Mouse (Mus musculus) lung, embryonic 15.5 days (tissue): ENCODE data around the gene Arhgef3. TPM values are rescaled to one million over a fixed set of nuclear protein-coding genes. Genes with fewer than 3 reads are reported as not detected.

Experiments used
- ATAC-seq: fragments of 200-750 bp; cut with Nextera tagmentation; 2 replicates; pipeline ENCODE4 v1.8.0; 2017; ENCODE audit warnings: moderate number of reproducible peaks, borderline replicate concordance; ENCODE audit not compliant: low FRiP score, low TSS enrichment; ENCODE audit errors: extremely low read depth
- H3K27ac ChIP-seq: fragments of 300-500 bp; sonication (generic); 2 replicates; pipeline ENCODE4 v1.5.1; 2015; ENCODE audit warnings: moderate library complexity, mild to moderate bottlenecking, inconsistent platforms
- H3K27me3 ChIP-seq: fragments of 300-500 bp; sonication (generic); 2 replicates; pipeline ENCODE4 v1.6.1; 2015; ENCODE audit warnings: inconsistent platforms
- H3K36me3 ChIP-seq: fragments of 300-500 bp; sonication (generic); 2 replicates; pipeline ENCODE4 v1.6.1; 2015; ENCODE audit warnings: inconsistent platforms
- H3K4me1 ChIP-seq: fragments of 300-500 bp; sonication (generic); 2 replicates; pipeline ENCODE4 v1.6.1; 2015; ENCODE audit warnings: inconsistent platforms
- H3K4me2 ChIP-seq: fragments of 300-500 bp; sonication (generic); 2 replicates; pipeline ENCODE4 v1.6.1; 2015; ENCODE audit warnings: inconsistent platforms, mild to moderate bottlenecking, moderate library complexity
- H3K4me3 ChIP-seq: fragments of 300-500 bp; sonication (generic); 2 replicates; pipeline ENCODE4 v1.5.1; 2015; ENCODE audit warnings: mild to moderate bottlenecking, inconsistent platforms
- H3K9ac ChIP-seq: fragments of 300-500 bp; sonication (generic); 2 replicates; pipeline ENCODE4 v1.6.1; 2015; ENCODE audit warnings: inconsistent platforms
- H3K9me3 ChIP-seq: fragments of 300-500 bp; sonication (generic); 2 replicates; pipeline ENCODE4 v1.6.1; 2016; ENCODE audit warnings: inconsistent platforms
- WGBS: fragments of 180-500 bp; shearing (Covaris S2); methylation state at CpG from one replicate; pipeline ENCODE4 v1.1.7; 2015; 5-methylcytosine and 5-hydroxymethylcytosine counted together
- polyA plus RNA-seq: library from polyadenylated mRNA; unstranded; fragments of >200 nt; fragmentation: Nextera tagmentation; extraction: Ambion mirVana; gene quantifications from 2 replicates; pipeline ENCODE4 v1.2.1, GENCODE M21; 2015

The Arhgef3 gene
- polyA plus RNA-seq, 1 experiment from 2014 or later = 10.9 TPM

DNA sequence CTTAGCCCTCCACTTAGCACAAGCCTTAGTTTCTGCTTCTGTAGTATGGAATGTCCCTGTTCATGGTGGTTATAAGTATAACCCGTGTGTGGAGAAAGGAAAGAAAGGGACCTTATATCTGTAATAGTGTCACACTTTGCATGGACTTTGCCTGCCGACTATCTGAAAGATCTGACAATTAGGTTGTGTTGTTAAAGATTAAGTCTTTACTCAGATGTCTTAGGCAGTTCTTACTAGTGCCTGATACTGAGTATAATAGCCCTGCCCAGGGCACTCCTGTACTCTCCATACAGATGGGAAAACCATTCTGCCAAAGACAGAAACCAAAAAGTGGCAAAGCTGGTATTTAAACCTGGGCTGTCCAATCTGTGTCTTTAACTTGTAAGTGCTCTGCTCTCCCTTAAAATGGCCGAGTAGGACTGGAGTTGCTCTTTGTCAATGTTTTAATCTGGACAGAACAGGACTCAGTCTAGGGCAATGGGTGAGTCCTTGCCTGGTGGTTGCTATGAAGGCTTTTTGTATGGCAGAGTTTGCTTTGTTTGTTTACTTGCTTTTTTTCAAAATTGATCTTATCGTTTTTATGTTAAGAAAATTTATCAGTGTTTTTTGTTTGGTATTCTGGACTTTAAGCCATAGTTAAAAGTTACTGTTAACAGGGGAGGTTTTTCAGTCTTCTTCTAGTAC is 196.0 kb downstream of the Arhgef3 start:
- H3K36me3 ChIP-seq = no peaks in the 10 kb centered on the region
- no peak overlapping the region for H3K27ac ChIP-seq
- no peak overlapping the region for H3K4me3 ChIP-seq
- H3K9me3 ChIP-seq = no peaks in the 10 kb centered on the region
- no peak overlapping the region for H3K9ac ChIP-seq
- WGBS = 65% methylated on average over 4 of the region's 4 CpGs
- no peak for ATAC-seq
- H3K4me1 ChIP-seq = no peaks in the 10 kb centered on the region
- H3K27me3 ChIP-seq = no peaks in the 10 kb centered on the region
- no peak overlapping the region for H3K4me2 ChIP-seq

DNA sequence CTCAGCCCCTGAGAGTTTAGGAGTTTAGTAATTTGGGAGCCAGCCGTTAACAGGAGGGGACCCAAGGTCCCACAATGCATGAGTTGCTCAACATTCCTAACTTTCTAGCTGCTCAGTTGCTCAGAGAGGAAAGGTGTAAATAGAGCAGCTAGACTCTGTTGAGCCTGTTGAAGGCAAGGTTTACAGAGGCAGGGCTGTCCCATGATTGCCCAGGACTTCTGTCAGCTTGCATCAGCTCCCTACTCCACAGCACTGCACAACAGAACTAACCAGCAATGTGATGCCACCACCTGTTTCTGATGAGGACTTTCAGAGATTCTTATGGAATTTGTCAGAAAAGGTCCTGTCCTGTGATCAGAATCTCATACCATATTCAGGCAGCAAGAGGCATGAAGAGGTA is 197.7 kb downstream of the Arhgef3 start:
- Histone ChIP-seq H3K9ac (no peak overlapping the region), H3K27ac (no peak overlapping the region), H3K4me3 (no peak overlapping the region), H3K4me2 (no peak overlapping the region), H3K36me3 (no peaks in the 10 kb centered on the region), H3K4me1 (no peaks in the 10 kb centered on the region), H3K27me3 (no peaks in the 10 kb centered on the region), H3K9me3 (no peaks in the 10 kb centered on the region)
- no peak for ATAC-seq
- 86% methylated on average over 1 of the region's 1 CpGs for WGBS

DNA sequence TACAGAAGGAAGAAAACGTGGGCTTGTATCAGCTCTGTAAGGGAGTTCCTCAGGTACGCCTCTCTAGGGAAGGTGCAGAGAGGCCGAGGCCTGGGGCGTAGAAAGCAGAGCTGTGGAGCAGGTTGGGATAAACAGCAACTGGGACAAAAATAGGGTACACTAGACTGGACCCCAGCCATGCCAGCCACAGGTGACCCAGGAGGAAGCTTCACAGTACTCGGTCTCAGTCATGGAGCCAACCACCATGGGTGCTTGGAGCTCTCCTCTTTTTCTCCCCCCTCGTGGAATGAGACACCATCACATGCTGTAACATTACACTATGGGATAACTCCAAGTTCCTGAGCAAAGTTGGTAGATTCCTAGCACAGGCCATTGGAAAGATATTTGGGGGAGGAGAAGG is 201.0 kb downstream of the Arhgef3 start:
- Histone ChIP-seq H3K4me2 (no peak overlapping the region), H3K9me3 (no peaks in the 10 kb centered on the region), H3K4me3 (no peak overlapping the region), H3K27ac (no peak overlapping the region), H3K36me3 (no peaks in the 10 kb centered on the region), H3K27me3 (no peaks in the 10 kb centered on the region), H3K9ac (no peak overlapping the region), H3K4me1 (no peaks in the 10 kb centered on the region)
- WGBS = 79% methylated on average over 6 of the region's 6 CpGs
- ATAC-seq = no peak

DNA sequence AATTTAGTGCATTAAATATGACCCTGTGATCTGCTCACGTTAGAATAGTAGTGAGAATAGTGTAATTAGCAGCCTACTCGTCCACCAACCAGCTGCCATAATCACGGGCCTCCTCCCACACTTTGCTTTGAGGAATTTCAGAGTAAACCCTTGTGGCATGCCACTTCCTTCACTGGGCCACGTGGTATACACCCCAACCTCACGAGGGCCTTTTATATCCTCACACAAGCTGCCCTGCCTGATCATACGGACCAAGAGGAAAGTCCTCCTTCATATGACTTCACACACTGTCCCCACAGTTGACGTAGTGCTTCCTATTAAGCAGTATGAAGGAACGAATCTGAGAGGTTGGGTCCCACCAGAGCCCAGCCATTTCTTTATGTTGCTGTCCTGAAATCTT is 202.4 kb downstream of the Arhgef3 start:
- H3K36me3 ChIP-seq = no peaks in the 10 kb centered on the region

DNA sequence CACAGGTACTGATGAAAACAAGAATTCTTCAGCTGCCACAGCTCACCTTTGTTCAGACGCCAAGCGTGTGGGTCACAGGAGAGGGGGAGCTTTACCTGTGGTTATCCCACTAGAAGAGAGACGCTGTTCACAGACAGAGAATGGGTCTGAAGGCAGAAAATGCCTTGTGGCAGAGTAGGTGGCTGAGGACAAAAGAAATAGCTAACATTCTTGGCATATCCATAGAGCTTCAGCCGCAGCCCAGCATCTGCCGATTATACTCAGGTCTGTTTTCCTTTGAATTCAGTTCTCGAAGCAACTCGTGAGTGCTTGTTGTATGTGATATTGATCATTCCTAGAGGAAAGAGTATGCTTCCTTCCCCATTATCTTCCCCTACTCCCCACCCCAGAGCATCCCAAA is 204.7 kb downstream of the Arhgef3 start:
- no peak for ATAC-seq
- Histone ChIP-seq H3K27me3 (no peaks in the 10 kb centered on the region), H3K4me2 (no peak overlapping the region)

More for the DNA sequence above, 202.4 kb downstream of the Arhgef3 start:
- Histone ChIP-seq H3K9ac (no peak overlapping the region), H3K4me2 (no peak overlapping the region), H3K4me3 (no peak overlapping the region), H3K27me3 (no peaks in the 10 kb centered on the region), H3K27ac (no peak overlapping the region), H3K9me3 (no peaks in the 10 kb centered on the region), H3K4me1 (no peaks in the 10 kb centered on the region)
- ATAC-seq = no peak
- WGBS = 67% methylated on average over 8 of the region's 8 CpGs

DNA sequence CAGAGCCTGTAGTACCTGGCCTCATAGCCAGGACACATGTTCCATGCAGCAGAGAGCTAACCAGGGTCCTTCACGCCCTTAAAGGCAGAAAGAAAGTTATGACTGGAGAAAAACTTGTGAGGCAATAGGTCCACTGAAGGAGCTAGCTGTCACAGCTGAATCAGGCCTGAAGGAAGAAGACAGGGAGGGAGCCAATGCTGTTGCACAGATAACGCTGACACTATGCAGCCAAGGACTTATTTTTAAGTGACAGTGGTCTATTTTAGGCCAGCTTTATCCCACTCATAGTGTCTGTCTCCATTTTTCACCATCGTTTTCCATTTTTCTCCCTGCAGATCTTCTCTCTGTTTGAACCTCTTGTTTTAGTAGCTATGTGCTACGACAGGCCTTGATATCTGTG is 207.3 kb downstream of the Arhgef3 start:
- no peak overlapping the region for H3K9ac ChIP-seq
- 79% methylated on average over 4 of the region's 4 CpGs for WGBS
- no peak overlapping the region for H3K4me2 ChIP-seq
- H3K36me3 ChIP-seq = no peaks in the 10 kb centered on the region
- H3K4me1 ChIP-seq = no peaks in the 10 kb centered on the region
- no peak overlapping the region for H3K27ac ChIP-seq
- no peak overlapping the region for H3K4me3 ChIP-seq
- ATAC-seq = no peak
- H3K27me3 ChIP-seq = no peaks in the 10 kb centered on the region
- no peaks in the 10 kb centered on the region for H3K9me3 ChIP-seq

More for the DNA sequence above, 204.7 kb downstream of the Arhgef3 start:
- H3K9me3 ChIP-seq = no peaks in the 10 kb centered on the region
- no peak overlapping the region for H3K4me3 ChIP-seq
- no peak overlapping the region for H3K27ac ChIP-seq
- WGBS = 54% methylated on average over 7 of the region's 7 CpGs
- H3K9ac ChIP-seq = no peak overlapping the region
- H3K36me3 ChIP-seq = no peaks in the 10 kb centered on the region
- no peaks in the 10 kb centered on the region for H3K4me1 ChIP-seq

DNA sequence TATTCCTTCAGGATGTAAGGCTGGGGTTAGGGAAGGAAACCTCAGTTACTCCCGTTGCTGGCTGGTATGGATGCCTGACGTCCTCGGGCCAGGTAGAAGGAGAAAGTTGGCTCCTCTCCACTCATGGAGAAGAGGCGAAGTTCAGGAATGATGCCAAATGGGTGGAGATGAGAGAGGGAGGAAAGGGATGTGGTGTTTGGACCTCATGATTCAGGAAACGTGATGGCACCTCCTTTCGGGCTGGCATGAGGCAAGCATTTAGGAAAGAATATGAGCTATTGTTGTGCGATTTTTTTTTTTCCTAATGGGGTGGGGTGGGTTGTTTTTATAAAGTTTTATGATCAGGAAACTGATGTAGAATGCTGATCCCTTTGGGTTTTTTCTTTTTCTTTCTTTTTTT is 210.0 kb downstream of the Arhgef3 start:
- Histone ChIP-seq H3K9me3 (no peaks in the 10 kb centered on the region), H3K4me3 (no peak overlapping the region), H3K4me1 (no peaks in the 10 kb centered on the region), H3K4me2 (no peak overlapping the region), H3K36me3 (no peaks in the 10 kb centered on the region), H3K27me3 (no peaks in the 10 kb centered on the region), H3K27ac (no peak overlapping the region), H3K9ac (no peak overlapping the region)
- no peak for ATAC-seq
- WGBS = 57% methylated on average over 7 of the region's 7 CpGs

DNA sequence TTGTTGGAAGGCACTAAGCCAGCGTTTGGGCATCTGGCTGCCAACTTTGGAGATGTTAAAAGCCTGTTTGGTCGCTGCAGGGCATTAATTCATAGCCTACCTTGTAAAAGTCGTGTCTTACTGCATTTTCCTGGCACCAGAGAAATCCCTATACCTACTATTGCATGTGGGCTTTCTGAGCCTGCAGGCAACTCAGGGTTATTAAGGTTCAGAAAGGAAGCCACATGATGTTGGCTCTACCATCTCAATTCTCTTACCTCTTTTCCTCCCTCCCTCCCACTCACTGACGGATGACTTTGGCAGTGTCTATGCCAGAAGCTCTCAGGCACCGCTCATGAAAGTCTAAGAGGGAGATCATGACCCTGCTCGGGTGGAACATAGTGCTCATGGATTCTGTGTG is 210.8 kb downstream of the Arhgef3 start:
- Histone ChIP-seq H3K27ac (no peak overlapping the region), H3K36me3 (no peaks in the 10 kb centered on the region), H3K27me3 (no peaks in the 10 kb centered on the region), H3K4me3 (no peak overlapping the region), H3K9me3 (no peaks in the 10 kb centered on the region), H3K9ac (no peak overlapping the region), H3K4me1 (no peaks in the 10 kb centered on the region), H3K4me2 (no peak overlapping the region)
- no peak for ATAC-seq
- WGBS = 78% methylated on average over 6 of the region's 6 CpGs

DNA sequence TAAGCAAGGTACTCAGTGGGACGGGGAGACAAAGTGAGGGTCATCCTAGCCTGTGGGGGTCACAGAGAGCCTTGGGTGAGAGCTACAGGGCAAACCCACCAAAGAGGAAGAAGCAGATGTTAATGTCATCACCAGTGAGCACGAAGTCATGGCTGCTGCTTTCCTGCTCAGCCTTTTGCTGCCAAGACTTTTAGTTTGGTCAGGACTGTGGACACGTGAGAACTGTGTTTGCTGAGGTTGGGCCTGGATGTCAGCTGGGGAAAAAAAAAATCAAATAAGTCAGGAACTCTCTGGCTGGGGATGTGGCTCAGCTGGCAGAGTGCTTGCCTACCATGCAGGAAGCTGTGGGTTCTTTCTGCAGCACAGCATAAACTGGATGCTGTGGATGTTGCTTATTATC is 213.2 kb downstream of the Arhgef3 start:
- ATAC-seq = no peak
- H3K9ac ChIP-seq = no peak overlapping the region
- no peak overlapping the region for H3K4me2 ChIP-seq
- no peaks in the 10 kb centered on the region for H3K36me3 ChIP-seq
- H3K27me3 ChIP-seq = no peaks in the 10 kb centered on the region
- no peaks in the 10 kb centered on the region for H3K9me3 ChIP-seq
- no peak overlapping the region for H3K4me3 ChIP-seq
- no peak overlapping the region for H3K27ac ChIP-seq
- no peaks in the 10 kb centered on the region for H3K4me1 ChIP-seq
- 41% methylated on average over 3 of the region's 3 CpGs for WGBS

DNA sequence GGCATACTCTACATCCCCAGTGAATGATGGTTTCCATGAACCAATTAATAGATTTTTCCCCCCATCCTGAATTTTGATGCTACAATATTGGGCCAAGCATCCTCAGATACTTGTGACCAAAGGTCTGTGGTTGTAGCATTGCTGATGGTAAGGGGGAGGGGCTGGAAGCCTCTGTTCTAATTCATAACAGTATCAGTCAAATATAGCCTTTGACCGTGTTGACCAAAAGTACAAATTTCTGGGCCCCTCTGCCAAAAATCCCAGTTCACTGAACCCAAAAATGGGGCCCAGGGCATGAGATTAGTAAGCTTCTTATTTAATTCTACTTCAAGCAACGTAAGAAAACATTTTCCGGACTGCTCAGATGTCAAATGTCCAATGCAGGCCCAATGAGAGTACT is 214.3 kb downstream of the Arhgef3 start:
- H3K4me1 ChIP-seq = no peaks in the 10 kb centered on the region
- ATAC-seq = no peak
- H3K27ac ChIP-seq = no peak overlapping the region
- no peak overlapping the region for H3K4me3 ChIP-seq
- H3K4me2 ChIP-seq = no peak overlapping the region
- no peaks in the 10 kb centered on the region for H3K36me3 ChIP-seq
- H3K9ac ChIP-seq = no peak overlapping the region
- H3K27me3 ChIP-seq = no peaks in the 10 kb centered on the region
- no peaks in the 10 kb centered on the region for H3K9me3 ChIP-seq
- 82% methylated on average over 3 of the region's 3 CpGs for WGBS

DNA sequence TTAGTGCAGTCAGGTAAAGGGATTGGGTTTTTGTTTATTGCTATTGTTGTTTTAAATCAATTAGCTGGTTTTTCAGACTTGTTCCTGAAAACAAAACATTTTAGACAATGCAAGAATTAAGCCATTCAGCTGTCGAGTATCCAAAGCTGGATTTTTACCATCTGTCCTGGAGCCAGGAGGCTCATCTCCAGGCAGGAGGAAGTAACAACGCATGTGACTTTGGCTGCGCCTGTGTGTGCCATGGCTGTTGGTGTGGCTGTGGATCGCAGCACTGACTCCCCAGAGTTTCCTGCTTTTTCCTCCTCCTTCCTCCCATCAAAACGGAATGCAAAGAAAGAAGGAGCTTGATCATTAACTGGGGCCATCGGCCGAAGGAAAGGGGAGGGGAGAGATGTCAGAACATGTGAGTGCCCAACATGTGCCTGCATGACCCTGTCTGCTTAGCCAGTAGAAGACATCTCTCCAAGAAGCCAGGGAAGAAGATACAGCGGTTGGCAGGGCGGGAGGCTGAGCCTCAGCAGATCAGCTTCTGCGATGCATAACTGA is 216.9 kb downstream of the Arhgef3 start:
- no peak for ATAC-seq
- no peak overlapping the region for H3K4me2 ChIP-seq
- no peak overlapping the region for H3K4me3 ChIP-seq
- H3K9ac ChIP-seq = no peak overlapping the region
- no peaks in the 10 kb centered on the region for H3K9me3 ChIP-seq
- H3K36me3 ChIP-seq = no peaks in the 10 kb centered on the region
- H3K27me3 ChIP-seq = peaks cover 14% of the 10 kb centered on the region
- H3K27ac ChIP-seq = no peak overlapping the region
- 60% methylated on average over 10 of the region's 10 CpGs for WGBS
- H3K4me1 ChIP-seq = 0 out of 2 replicates have a peak, but pooled peaks cover 9% of the 10 kb centered on the region

DNA sequence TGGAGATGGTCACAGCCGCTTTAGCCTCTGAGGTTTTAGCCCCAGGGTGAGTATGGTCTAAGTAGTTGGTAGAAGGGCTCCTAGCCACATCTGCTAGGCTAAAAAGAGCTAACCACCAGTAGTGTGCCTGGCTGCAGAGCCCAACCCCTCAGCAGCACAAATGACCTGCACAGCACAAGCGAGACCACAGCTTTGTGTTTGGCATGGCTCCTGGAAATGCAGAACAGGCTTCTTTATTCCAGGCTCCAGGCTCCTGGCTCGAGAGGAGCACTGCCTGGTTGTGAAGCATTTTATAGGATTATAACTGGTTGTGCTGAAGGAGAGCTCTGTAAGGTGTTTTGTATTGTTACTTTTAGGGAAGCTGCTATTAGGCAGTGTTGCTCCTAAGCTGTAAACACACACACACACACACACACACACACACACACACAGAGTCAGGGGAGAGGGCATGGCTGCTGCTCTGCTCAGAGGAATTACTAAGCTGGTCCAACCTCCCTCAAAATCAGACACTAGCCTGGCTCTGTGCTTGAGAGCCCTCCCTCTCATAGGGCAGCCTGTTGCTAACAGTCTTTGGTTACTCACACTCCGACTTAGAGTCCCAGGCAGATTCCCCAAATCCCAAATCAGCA is 217.8 kb downstream of the Arhgef3 start:
- H3K4me2 ChIP-seq = no peak overlapping the region
- no peak for ATAC-seq
- no peaks in the 10 kb centered on the region for H3K9me3 ChIP-seq
- no peak overlapping the region for H3K9ac ChIP-seq
- H3K4me3 ChIP-seq = no peak overlapping the region
- H3K27me3 ChIP-seq = peaks cover 23% of the 10 kb centered on the region
- WGBS = 55% methylated on average over 4 of the region's 4 CpGs
- 0 out of 2 replicates have a peak, but pooled peaks cover 12% of the 10 kb centered on the region for H3K4me1 ChIP-seq
- H3K36me3 ChIP-seq = no peaks in the 10 kb centered on the region
- H3K27ac ChIP-seq = no peak overlapping the region
